Mouse (Mus musculus) lung, embryonic 14.5 days (tissue): ENCODE measurements at regions not wholly inside any gene's neighbourhood (a gene's known extent, or its start where the extent isn't known, plus 50 kb on each side); places are given as distances from the start of the nearest gene placed in this dataset.

ENCODE experiments used
- ATAC-seq: fragments of 200-750 bp; cut with Nextera tagmentation; 2 replicates; pipeline ENCODE4 v1.8.0; 2017; ENCODE audit warnings: mild to moderate bottlenecking, moderate TSS enrichment, moderate library complexity; ENCODE audit not compliant: insufficient read depth
- DNase-seq: peaks from one replicate; pipeline ENCODE4 v3.0.0-alpha.2; 2015
- H3K27ac ChIP-seq: fragments of 300-500 bp; sonication (generic); 2 replicates; pipeline ENCODE4 v1.5.1; 2014; ENCODE audit warnings: low read depth, mild to moderate bottlenecking, moderate library complexity
- H3K27me3 ChIP-seq: fragments of 300-500 bp; sonication (generic); 2 replicates; pipeline ENCODE4 v1.6.1; 2014; ENCODE audit warnings: low read length, control low read depth; ENCODE audit not compliant: insufficient read depth
- H3K36me3 ChIP-seq: fragments of 300-500 bp; sonication (generic); 2 replicates; pipeline ENCODE4 v1.6.1; 2014; ENCODE audit warnings: control low read depth; ENCODE audit not compliant: insufficient read depth
- H3K4me1 ChIP-seq: fragments of 300-500 bp; sonication (generic); 2 replicates; pipeline ENCODE4 v1.6.1; 2014; ENCODE audit warnings: antibody characterized with exemption, control low read depth; ENCODE audit not compliant: insufficient read depth
- H3K4me2 ChIP-seq: fragments of 300-500 bp; sonication (generic); 2 replicates; pipeline ENCODE4 v1.6.1; 2014; ENCODE audit warnings: mild to moderate bottlenecking
- H3K4me3 ChIP-seq: fragments of 300-500 bp; sonication (generic); 2 replicates; pipeline ENCODE4 v1.5.1; 2014; ENCODE audit warnings: low read depth, low read length
- H3K9ac ChIP-seq: fragments of 300-500 bp; sonication (generic); 2 replicates; pipeline ENCODE4 v1.6.1; 2014
- H3K9me3 ChIP-seq: fragments of 300-500 bp; sonication (generic); 2 replicates; pipeline ENCODE4 v1.6.1; 2016; ENCODE audit warnings: low read depth, low read length, control low read depth
- CTCF ChIP-seq: IDR thresholded peaks from 2 replicates; pipeline ENCODE4 v1.5.1; 2016; ENCODE audit warnings: antibody characterized with exemption, low read depth
- WGBS: fragments of 180-500 bp; shearing (Covaris S2); extraction: QIAGEN DNeasy Blood & Tissue Kit; methylation state at CpG from one replicate; pipeline ENCODE4 v1.1.7; 2014; 5-methylcytosine and 5-hydroxymethylcytosine counted together

- H3K4me2 ChIP-seq, result no peak overlapping the region
- peak; percentile 68 for DNase-seq
- 4% methylated on average over 9 of the region's 9 CpGs for WGBS
- H3K4me1 ChIP-seq, result no peaks in the 10 kb centered on the region
- peak overlapping the region; percentile 42; the same call in 1 of the 2 replicates for H3K27ac ChIP-seq
- no peaks in the 10 kb centered on the region for H3K27me3 ChIP-seq
- peak; percentile 83 for ATAC-seq
- no peaks in the 10 kb centered on the region for H3K36me3 ChIP-seq
- H3K4me3 ChIP-seq, result no peak overlapping the region
- H3K9ac ChIP-seq, result no peak overlapping the region
- TF ChIP-seq CTCF, result no peak
- no peaks in the 10 kb centered on the region for H3K9me3 ChIP-seq
Measured at GRCm38 (mm10) chr7:69655583-69655982, 711.0 kb downstream of the Nr2f2 start.

- ATAC-seq, result no peak
- DNase-seq, result no peak
- WGBS, result 73% methylated on average over 6 of the region's 6 CpGs
Measured at GRCm38 (mm10) chr7:69645449-69645848, 721.1 kb downstream of the Nr2f2 start.

GRCm38 (mm10) chr7:69641652-69642051 is 724.9 kb downstream of the Nr2f2 start:
- ATAC-seq, result no peak
- 39% methylated on average over 9 of the region's 9 CpGs for WGBS
- Histone ChIP-seq H3K4me2 (no peak overlapping the region), H3K9ac (no peak overlapping the region), H3K4me3 (no peak overlapping the region), H3K4me1 (no peaks in the 10 kb centered on the region), H3K27ac (no peak overlapping the region), H3K36me3 (no peaks in the 10 kb centered on the region), H3K9me3 (no peaks in the 10 kb centered on the region), H3K27me3 (no peaks in the 10 kb centered on the region)
- no peak for TF ChIP-seq CTCF
- no peak for DNase-seq

More at GRCm38 (mm10) chr7:69645449-69645848, 721.1 kb downstream of the Nr2f2 start:
- Histone ChIP-seq H3K27ac (no peak overlapping the region), H3K9ac (no peak overlapping the region), H3K27me3 (no peaks in the 10 kb centered on the region), H3K4me3 (no peak overlapping the region), H3K36me3 (no peaks in the 10 kb centered on the region), H3K4me2 (no peak overlapping the region), H3K9me3 (no peaks in the 10 kb centered on the region), H3K4me1 (no peaks in the 10 kb centered on the region)
- TF ChIP-seq CTCF, result no peak

- Histone ChIP-seq H3K9ac (no peak overlapping the region), H3K4me2 (no peak overlapping the region), H3K27ac (no peak overlapping the region), H3K36me3 (no peaks in the 10 kb centered on the region), H3K4me3 (no peak overlapping the region), H3K27me3 (no peaks in the 10 kb centered on the region), H3K4me1 (no peaks in the 10 kb centered on the region), H3K9me3 (no peaks in the 10 kb centered on the region)
- WGBS, result 67% methylated on average over 3 of the region's 3 CpGs
- ATAC-seq (no peak), DNase-seq (no peak)
- TF ChIP-seq CTCF, result no peak
Measured at GRCm38 (mm10) chr7:69599866-69600265, 766.7 kb downstream of the Nr2f2 start.

- H3K9ac ChIP-seq, result no peak overlapping the region
- WGBS, result 52% methylated on average over 6 of the region's 6 CpGs
- TF ChIP-seq CTCF, result 0 out of 2 replicates have a peak, but pooled peaks have one; percentile 14
- DNase-seq (no peak), ATAC-seq (no peak)
- no peak overlapping the region for H3K27ac ChIP-seq
- no peaks in the 10 kb centered on the region for H3K36me3 ChIP-seq
- H3K4me1 ChIP-seq, result no peaks in the 10 kb centered on the region
- H3K4me3 ChIP-seq, result no peak overlapping the region
- no peaks in the 10 kb centered on the region for H3K27me3 ChIP-seq
- H3K9me3 ChIP-seq, result no peaks in the 10 kb centered on the region
- no peak overlapping the region for H3K4me2 ChIP-seq
Measured at GRCm38 (mm10) chr7:69585716-69586115, 780.8 kb downstream of the Nr2f2 start.

- TF ChIP-seq CTCF, result no peak
Measured at GRCm38 (mm10) chr7:69585131-69585530, 781.4 kb downstream of the Nr2f2 start.

GRCm38 (mm10) chr7:69584516-69584915 is 782.0 kb downstream of the Nr2f2 start:
- Histone ChIP-seq H3K4me2 (no peak overlapping the region), H3K36me3 (no peaks in the 10 kb centered on the region), H3K4me1 (no peaks in the 10 kb centered on the region), H3K9me3 (no peaks in the 10 kb centered on the region), H3K27me3 (no peaks in the 10 kb centered on the region), H3K9ac (no peak overlapping the region), H3K4me3 (no peak overlapping the region), H3K27ac (no peak overlapping the region)
- no peak for TF ChIP-seq CTCF
- WGBS, result 85% methylated on average over 2 of the region's 2 CpGs
- ATAC-seq, result no peak
- no peak for DNase-seq

More at GRCm38 (mm10) chr7:69585131-69585530, 781.4 kb downstream of the Nr2f2 start:
- Histone ChIP-seq H3K9ac (no peak overlapping the region), H3K4me2 (no peak overlapping the region), H3K27me3 (no peaks in the 10 kb centered on the region), H3K36me3 (no peaks in the 10 kb centered on the region), H3K9me3 (no peaks in the 10 kb centered on the region), H3K27ac (no peak overlapping the region), H3K4me3 (no peak overlapping the region), H3K4me1 (no peaks in the 10 kb centered on the region)
- peak; percentile 38 for DNase-seq
- WGBS, result 48% methylated on average over 4 of the region's 4 CpGs
- no peak for ATAC-seq

GRCm38 (mm10) chr7:69583901-69584300 is 782.6 kb downstream of the Nr2f2 start:
- Histone ChIP-seq H3K36me3 (no peaks in the 10 kb centered on the region), H3K9me3 (no peaks in the 10 kb centered on the region), H3K4me1 (no peaks in the 10 kb centered on the region), H3K4me2 (no peak overlapping the region), H3K4me3 (no peak overlapping the region), H3K9ac (no peak overlapping the region), H3K27ac (no peak overlapping the region), H3K27me3 (no peaks in the 10 kb centered on the region)
- ATAC-seq, result no peak
- 67% methylated on average over 1 of the region's 1 CpGs for WGBS
- no peak for TF ChIP-seq CTCF
- DNase-seq, result no peak
